Mouse (Mus musculus) forebrain, postnatal 0 days (tissue): ENCODE results near the gene Adcy9. TPM values are rescaled to one million over a fixed set of nuclear protein-coding genes. Genes with fewer than 3 reads are reported as not detected.

ENCODE experiments used
- ATAC-seq: fragments of 200-750 bp; cut with Nextera tagmentation; 2 replicates; pipeline ENCODE4 v1.8.0; 2017; ENCODE audit warnings: mild to moderate bottlenecking, moderate library complexity
- DNase-seq: peaks from one replicate; pipeline ENCODE4 v3.0.0-alpha.2; 2015
- H3K27ac ChIP-seq: fragments of 300-500 bp; sonication (generic); 2 replicates; pipeline ENCODE4 v1.5.1; 2014; ENCODE audit warnings: low read depth, mild to moderate bottlenecking, antibody characterized with exemption, low read length, moderate library complexity, mixed read lengths
- H3K27me3 ChIP-seq: fragments of 300-500 bp; sonication (generic); 2 replicates; pipeline ENCODE4 v1.6.1; 2014; ENCODE audit warnings: mild to moderate bottlenecking, low read length, mixed read lengths; ENCODE audit not compliant: insufficient read depth
- H3K36me3 ChIP-seq: fragments of 300-500 bp; sonication (generic); 2 replicates; pipeline ENCODE4 v1.6.1; 2014; ENCODE audit warnings: mild to moderate bottlenecking, moderate library complexity; ENCODE audit not compliant: insufficient read depth
- H3K4me1 ChIP-seq: fragments of 300-500 bp; sonication (generic); 2 replicates; pipeline ENCODE4 v1.6.1; 2014; ENCODE audit warnings: antibody characterized with exemption; ENCODE audit not compliant: insufficient read depth
- H3K4me2 ChIP-seq: fragments of 300-500 bp; sonication (generic); 2 replicates; pipeline ENCODE4 v1.6.1; 2014; ENCODE audit warnings: low read depth, mild to moderate bottlenecking, moderate library complexity
- H3K4me3 ChIP-seq: fragments of 300-500 bp; sonication (generic); 2 replicates; pipeline ENCODE4 v1.5.1; 2014; ENCODE audit warnings: low read depth, low read length, mixed read lengths
- H3K9ac ChIP-seq: fragments of 300-500 bp; sonication (generic); 2 replicates; pipeline ENCODE4 v1.6.1; 2014; ENCODE audit warnings: mild to moderate bottlenecking
- H3K9me3 ChIP-seq: fragments of 300-500 bp; sonication (generic); 2 replicates; pipeline ENCODE4 v1.6.1; 2016; ENCODE audit warnings: low read length
- CTCF ChIP-seq: sonication (generic); IDR thresholded peaks from 2 replicates; pipeline ENCODE4 v1.5.1; 2016; ENCODE audit warnings: antibody characterized with exemption, control low read depth, low read depth
- WGBS: fragments of 180-500 bp; shearing (Covaris S2); extraction: QIAGEN DNeasy Blood & Tissue Kit; methylation state at CpG from one replicate; pipeline ENCODE4 v1.1.7; 2014; 5-methylcytosine and 5-hydroxymethylcytosine counted together
- polyA plus RNA-seq: library from polyadenylated mRNA; unstranded; fragments of >200 nt; fragmentation: Nextera tagmentation; extraction: Ambion mirVana; gene quantifications from 2 replicates; pipeline ENCODE4 v1.2.1, GENCODE M21; 2015
- total RNA-seq: library from RNA; depleted of rRNA; stranded (reverse); fragments of >200 nt; gene quantifications from 2 replicates; pipeline ENCODE4 v1.2.3, GENCODE M21; 2014

Gene Adcy9
- total and polyA plus RNA-seq, 2 experiments from 2014 or later: 3.8 to 19.9 TPM

DNA sequence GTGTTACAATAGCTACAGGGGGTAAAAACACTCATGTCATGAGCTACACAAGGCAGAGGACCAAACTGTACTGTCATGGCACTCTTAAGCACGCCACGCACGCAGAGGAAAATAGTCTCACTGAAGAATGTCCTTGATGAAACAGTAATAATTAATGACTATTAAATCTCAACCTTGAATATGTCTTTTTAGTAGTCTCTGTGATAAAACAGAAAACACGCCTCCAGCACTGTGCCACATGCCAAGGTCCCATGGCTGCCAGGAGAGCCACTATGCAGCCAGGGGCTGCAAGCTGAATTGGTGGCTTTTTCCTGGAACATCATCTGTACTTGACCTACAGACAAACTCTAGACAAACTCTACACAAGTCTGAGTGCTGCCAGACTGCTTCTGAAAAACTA lies 8.0 kb downstream of the Adcy9 start:
- no peaks in the 10 kb centered on the region for H3K36me3 ChIP-seq
- TF ChIP-seq CTCF: no peak
- H3K9me3 ChIP-seq: no peaks in the 10 kb centered on the region
- no peak overlapping the region for H3K27ac ChIP-seq
- H3K27me3 ChIP-seq: no peaks in the 10 kb centered on the region
- WGBS: 83% methylated on average over 4 of the region's 4 CpGs
- H3K4me3 ChIP-seq: no peak overlapping the region
- ATAC-seq (no peak), DNase-seq (no peak)
- H3K4me1 ChIP-seq: peaks cover 34% of the 10 kb centered on the region
- H3K4me2 ChIP-seq: no peak overlapping the region
- H3K9ac ChIP-seq: no peak overlapping the region

DNA sequence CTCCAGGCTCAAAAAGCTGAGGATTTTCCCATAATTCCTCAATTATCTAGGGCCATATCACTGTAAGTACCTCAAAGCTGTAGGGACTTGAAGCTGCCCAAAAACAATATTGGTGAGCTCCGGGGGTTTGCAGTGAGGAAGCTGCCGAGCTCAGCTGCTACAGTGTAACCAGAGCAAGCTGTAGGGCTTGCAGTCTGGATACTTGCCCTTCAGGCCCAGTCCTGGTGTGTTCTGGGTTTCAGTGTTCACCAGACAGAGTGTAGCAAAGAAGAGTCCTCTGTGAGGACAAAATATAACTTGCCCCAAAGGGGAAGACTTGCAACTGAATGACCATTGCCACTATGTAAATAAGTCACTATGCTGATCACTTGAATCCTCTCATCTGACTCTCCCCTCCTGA lies 9.0 kb downstream of the Adcy9 start:
- peaks cover 28% of the 10 kb centered on the region for H3K4me1 ChIP-seq
- H3K4me2 ChIP-seq: no peak overlapping the region
- H3K4me3 ChIP-seq: no peak overlapping the region
- no peak for DNase-seq
- no peak overlapping the region for H3K9ac ChIP-seq
- 77% methylated on average over 2 of the region's 2 CpGs for WGBS
- TF ChIP-seq CTCF: no peak
- ATAC-seq: no peak
- no peaks in the 10 kb centered on the region for H3K36me3 ChIP-seq
- no peak overlapping the region for H3K27ac ChIP-seq
- no peaks in the 10 kb centered on the region for H3K9me3 ChIP-seq
- H3K27me3 ChIP-seq: no peaks in the 10 kb centered on the region

DNA sequence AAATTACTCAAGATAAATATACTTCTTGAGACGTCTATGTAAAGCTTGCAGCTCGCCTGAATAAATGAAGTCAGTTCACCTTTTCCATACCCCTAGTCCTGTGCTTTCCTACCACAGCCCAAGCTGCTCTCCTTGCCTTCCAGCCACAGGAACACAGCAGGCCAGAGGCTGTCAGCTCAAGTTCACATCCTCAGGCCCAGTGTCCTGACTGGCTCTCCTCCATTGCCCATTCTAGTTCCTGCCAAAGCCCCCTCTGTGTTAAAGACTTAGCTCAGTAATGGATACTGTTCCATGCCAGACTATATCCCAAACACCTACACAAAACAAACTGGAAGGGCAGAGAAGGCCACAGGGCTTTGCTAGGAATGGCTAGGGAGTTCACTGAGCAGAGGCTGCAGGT lies 12.8 kb downstream of the Adcy9 start:
- 70% methylated on average over 2 of the region's 2 CpGs for WGBS
- Histone ChIP-seq H3K4me2 (no peak overlapping the region), H3K9ac (no peak overlapping the region), H3K4me3 (no peak overlapping the region), H3K36me3 (no peaks in the 10 kb centered on the region), H3K27me3 (no peaks in the 10 kb centered on the region), H3K9me3 (no peaks in the 10 kb centered on the region), H3K4me1 (no peaks in the 10 kb centered on the region), H3K27ac (no peak overlapping the region)
- ATAC-seq (no peak), DNase-seq (no peak)
- TF ChIP-seq CTCF: no peak

DNA sequence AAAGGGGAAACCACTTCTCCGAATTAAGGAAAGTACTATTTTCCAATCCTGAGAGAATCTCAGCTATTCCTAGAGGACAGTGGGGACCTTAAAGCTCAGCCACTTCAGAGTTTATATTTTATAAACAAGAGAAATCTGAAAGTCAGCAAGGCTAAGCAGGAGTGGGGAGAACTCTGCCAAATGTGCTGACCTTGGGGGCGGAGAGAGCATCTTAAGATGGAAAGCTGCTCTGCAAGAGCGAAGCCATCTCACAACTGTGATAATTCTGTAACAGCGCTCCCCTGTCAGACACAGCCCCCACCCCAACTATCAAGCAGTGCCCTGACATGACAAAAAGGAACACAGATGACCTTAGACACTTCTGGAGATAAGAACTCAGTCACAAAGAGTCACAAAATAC lies 13.6 kb downstream of the Adcy9 start:
- Histone ChIP-seq H3K36me3 (no peaks in the 10 kb centered on the region), H3K27ac (no peak overlapping the region), H3K4me1 (no peaks in the 10 kb centered on the region), H3K27me3 (no peaks in the 10 kb centered on the region), H3K4me3 (no peak overlapping the region), H3K4me2 (no peak overlapping the region), H3K9me3 (no peaks in the 10 kb centered on the region), H3K9ac (no peak overlapping the region)
- ATAC-seq (no peak), DNase-seq (no peak)
- WGBS: 77% methylated on average over 4 of the region's 4 CpGs
- TF ChIP-seq CTCF: no peak

DNA sequence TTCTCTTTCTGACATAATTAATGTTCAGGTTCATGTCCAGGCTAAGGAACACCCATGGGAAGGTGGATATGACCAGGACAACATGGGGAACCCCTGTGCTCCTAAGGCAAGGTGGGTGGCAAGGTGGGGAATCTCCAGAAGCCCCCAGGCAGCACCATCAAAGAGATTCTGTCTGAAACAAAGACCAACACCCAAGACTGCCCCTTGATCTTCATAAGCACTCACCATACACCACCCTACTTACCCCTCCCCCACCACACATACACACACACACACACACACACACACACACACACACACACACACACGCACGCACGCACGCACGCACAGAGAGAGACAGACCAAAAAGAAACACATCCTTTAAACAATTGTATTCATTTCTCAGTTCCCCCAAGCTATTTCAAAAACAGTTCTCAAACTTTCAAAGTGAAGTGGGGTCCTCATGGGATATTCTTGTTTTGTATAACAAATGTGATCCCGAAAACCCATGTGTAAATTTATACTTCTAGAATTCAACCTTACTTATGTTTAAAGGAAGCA lies 14.2 kb downstream of the Adcy9 start:
- H3K9ac ChIP-seq: no peak overlapping the region
- H3K9me3 ChIP-seq: no peaks in the 10 kb centered on the region

DNA sequence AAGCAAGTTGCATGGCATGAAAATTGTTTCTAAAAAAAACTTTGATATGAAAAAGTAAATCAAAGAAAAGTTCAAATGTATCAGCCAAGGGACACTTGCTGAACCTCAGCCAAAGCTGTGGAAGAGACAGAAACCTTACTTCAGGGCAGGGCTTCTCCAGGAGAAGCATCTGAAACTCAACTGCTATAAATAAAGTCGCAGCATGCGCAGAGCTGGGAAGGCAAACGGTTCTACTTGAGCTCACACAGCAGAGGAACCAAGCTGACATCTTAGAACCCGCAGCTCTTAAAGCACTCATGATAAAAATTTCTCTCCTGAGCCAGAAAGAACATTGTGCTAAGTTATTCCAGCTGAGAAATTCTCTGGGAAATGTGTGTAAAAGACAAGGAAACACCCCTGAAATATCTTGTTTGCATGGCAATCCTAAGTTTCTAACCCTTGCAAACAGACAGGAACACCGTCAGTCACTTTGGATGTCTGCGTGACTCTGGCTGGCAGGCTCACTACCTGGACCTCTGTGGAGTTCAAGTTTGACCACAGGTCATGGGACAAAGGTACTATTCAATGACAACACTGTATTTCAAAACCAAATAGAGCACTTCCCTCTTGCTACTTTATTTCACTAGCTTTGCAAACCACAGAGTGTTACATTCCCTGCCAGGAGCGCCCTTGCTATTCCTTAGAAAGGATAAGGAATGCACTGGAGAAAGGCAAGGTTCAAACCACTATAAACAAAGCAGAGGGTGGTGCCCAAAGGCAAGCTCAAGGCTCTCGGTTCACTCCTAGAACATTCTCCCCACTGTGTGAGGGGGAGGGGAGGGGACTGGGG lies 15.2 kb downstream of the Adcy9 start:
- no peak for TF ChIP-seq CTCF
- no peaks in the 10 kb centered on the region for H3K27me3 ChIP-seq
- no peak overlapping the region for H3K4me3 ChIP-seq
- DNase-seq (no peak), ATAC-seq (no peak)
- H3K27ac ChIP-seq: no peak overlapping the region
- WGBS: 74% methylated on average over 8 of the region's 8 CpGs
- no peaks in the 10 kb centered on the region for H3K36me3 ChIP-seq
- no peak overlapping the region for H3K9ac ChIP-seq
- no peaks in the 10 kb centered on the region for H3K9me3 ChIP-seq
- no peak overlapping the region for H3K4me2 ChIP-seq
- no peaks in the 10 kb centered on the region for H3K4me1 ChIP-seq

More for the DNA sequence above, 14.2 kb downstream of the Adcy9 start:
- WGBS: 96% methylated on average over 6 of the region's 6 CpGs
- DNase-seq (no peak), ATAC-seq (no peak)
- H3K4me2 ChIP-seq: no peak overlapping the region
- H3K36me3 ChIP-seq: no peaks in the 10 kb centered on the region
- TF ChIP-seq CTCF: no peak
- no peaks in the 10 kb centered on the region for H3K4me1 ChIP-seq
- H3K27ac ChIP-seq: no peak overlapping the region
- H3K27me3 ChIP-seq: no peaks in the 10 kb centered on the region
- no peak overlapping the region for H3K4me3 ChIP-seq

DNA sequence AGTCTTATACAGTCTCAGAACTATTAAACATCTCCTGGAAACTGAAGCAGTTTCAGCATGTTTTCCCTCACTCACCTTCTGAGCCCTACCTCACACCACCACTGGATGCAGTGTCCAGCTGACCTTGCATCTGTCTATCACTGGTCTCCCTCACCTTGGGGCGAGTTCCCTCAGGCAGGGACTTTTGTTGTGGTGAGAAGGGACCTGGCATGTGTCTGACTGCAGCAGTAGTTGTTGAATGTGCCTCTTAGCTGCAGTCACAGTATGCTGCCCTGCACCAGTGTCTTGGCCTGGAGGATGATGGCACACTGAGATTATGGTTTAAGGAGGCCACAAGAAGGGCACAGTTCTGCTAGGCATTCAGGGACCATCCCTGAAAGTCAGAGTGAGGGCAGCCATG lies 19.2 kb downstream of the Adcy9 start:
- DNase-seq (no peak), ATAC-seq (no peak)
- H3K27me3 ChIP-seq: no peaks in the 10 kb centered on the region
- H3K4me2 ChIP-seq: no peak overlapping the region
- no peak for TF ChIP-seq CTCF
- no peak overlapping the region for H3K9ac ChIP-seq
- H3K4me1 ChIP-seq: no peaks in the 10 kb centered on the region
- no peak overlapping the region for H3K27ac ChIP-seq
- H3K36me3 ChIP-seq: no peaks in the 10 kb centered on the region
- 56% methylated on average over 1 of the region's 1 CpGs for WGBS
- no peaks in the 10 kb centered on the region for H3K9me3 ChIP-seq
- no peak overlapping the region for H3K4me3 ChIP-seq
